Mouse (Mus musculus) cerebellum, adult 2 months (tissue): ENCODE results near the gene Farsb.

ENCODE experiments used
- CTCF ChIP-seq: fragments of 200-500 bp; IDR thresholded peaks from 2 replicates; pipeline ENCODE4 v1.5.1; 2011; ENCODE audit warnings: low read depth, mild to moderate bottlenecking, control low read depth, low read length, moderate library complexity, borderline replicate concordance; ENCODE audit not compliant: insufficient read depth
- POLR2A ChIP-seq: fragments of 200-500 bp; IDR thresholded peaks from 2 replicates; pipeline ENCODE4 v1.6.1; 2011; ENCODE audit warnings: low read length, control low read depth, borderline replicate concordance; ENCODE audit not compliant: insufficient read depth

DNA sequence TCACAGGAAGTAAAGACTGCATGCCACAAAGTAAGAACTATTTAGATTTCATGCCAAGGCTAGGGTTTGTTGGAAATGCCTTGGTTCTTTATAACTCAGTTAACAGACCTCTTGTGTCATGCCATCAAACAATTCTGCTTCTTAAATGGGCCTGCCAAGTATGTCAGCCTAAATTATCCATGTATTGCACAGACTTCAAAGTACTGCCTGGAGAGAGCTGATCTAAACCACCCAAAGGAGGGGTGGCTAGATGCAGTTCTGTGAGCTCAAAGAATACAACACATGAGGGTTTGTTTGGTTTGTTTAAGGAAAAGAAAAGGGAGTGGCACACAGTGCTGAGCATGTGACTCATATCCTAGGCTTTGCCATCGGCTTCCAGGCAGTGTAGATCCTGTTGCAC is 40.6 kb downstream of the Farsb start:
- TF ChIP-seq CTCF (no peak), POLR2A (no peak)
